Mouse (Mus musculus) lung, embryonic 15.5 days (tissue): ENCODE results near the gene Rnls. TPM values are rescaled to one million over a fixed set of nuclear protein-coding genes. Genes with fewer than 3 reads are reported as not detected.

Experiments
- ATAC-seq: fragments of 200-750 bp; cut with Nextera tagmentation; 2 replicates; pipeline ENCODE4 v1.8.0; 2017; ENCODE audit warnings: moderate number of reproducible peaks, borderline replicate concordance; ENCODE audit not compliant: low FRiP score, low TSS enrichment; ENCODE audit errors: extremely low read depth
- H3K27ac ChIP-seq: fragments of 300-500 bp; sonication (generic); 2 replicates; pipeline ENCODE4 v1.5.1; 2015; ENCODE audit warnings: moderate library complexity, mild to moderate bottlenecking, inconsistent platforms
- H3K27me3 ChIP-seq: fragments of 300-500 bp; sonication (generic); 2 replicates; pipeline ENCODE4 v1.6.1; 2015; ENCODE audit warnings: inconsistent platforms
- H3K36me3 ChIP-seq: fragments of 300-500 bp; sonication (generic); 2 replicates; pipeline ENCODE4 v1.6.1; 2015; ENCODE audit warnings: inconsistent platforms
- H3K4me1 ChIP-seq: fragments of 300-500 bp; sonication (generic); 2 replicates; pipeline ENCODE4 v1.6.1; 2015; ENCODE audit warnings: inconsistent platforms
- H3K4me2 ChIP-seq: fragments of 300-500 bp; sonication (generic); 2 replicates; pipeline ENCODE4 v1.6.1; 2015; ENCODE audit warnings: inconsistent platforms, mild to moderate bottlenecking, moderate library complexity
- H3K4me3 ChIP-seq: fragments of 300-500 bp; sonication (generic); 2 replicates; pipeline ENCODE4 v1.5.1; 2015; ENCODE audit warnings: mild to moderate bottlenecking, inconsistent platforms
- H3K9ac ChIP-seq: fragments of 300-500 bp; sonication (generic); 2 replicates; pipeline ENCODE4 v1.6.1; 2015; ENCODE audit warnings: inconsistent platforms
- H3K9me3 ChIP-seq: fragments of 300-500 bp; sonication (generic); 2 replicates; pipeline ENCODE4 v1.6.1; 2016; ENCODE audit warnings: inconsistent platforms
- WGBS: fragments of 180-500 bp; shearing (Covaris S2); methylation state at CpG from one replicate; pipeline ENCODE4 v1.1.7; 2015; 5-methylcytosine and 5-hydroxymethylcytosine counted together
- microRNA-seq: library from miRNA; unstranded; fragments of <30 nt; microRNA quantifications from one replicate; pipeline ENCODE4, GENCODE M21; 2016
- polyA plus RNA-seq: library from polyadenylated mRNA; unstranded; fragments of >200 nt; fragmentation: Nextera tagmentation; extraction: Ambion mirVana; gene quantifications from 2 replicates; pipeline ENCODE4 v1.2.1, GENCODE M21; 2015

Gene Rnls
- polyA plus RNA-seq, 1 experiment from 2014 or later = 6.5 TPM

GRCm38 (mm10) chr19:33100031-33100430, 292.1 kb downstream of the Rnls start:
- Histone ChIP-seq H3K4me2 (no peak overlapping the region), H3K27me3 (no peaks in the 10 kb centered on the region), H3K27ac (no peak overlapping the region), H3K4me1 (peaks cover 16% of the 10 kb centered on the region), H3K9ac (no peak overlapping the region), H3K9me3 (no peaks in the 10 kb centered on the region), H3K36me3 (no peaks in the 10 kb centered on the region), H3K4me3 (no peak overlapping the region)
- ATAC-seq = no peak
- WGBS = 52% methylated on average over 4 of the region's 4 CpGs

- H3K4me3 ChIP-seq = no peak overlapping the region
- no peaks in the 10 kb centered on the region for H3K27me3 ChIP-seq
- no peak overlapping the region for H3K4me2 ChIP-seq
- H3K27ac ChIP-seq = no peak overlapping the region
- 60% methylated on average over 9 of the region's 9 CpGs for WGBS
- peaks cover 16% of the 10 kb centered on the region for H3K4me1 ChIP-seq
- no peaks in the 10 kb centered on the region for H3K36me3 ChIP-seq
- H3K9ac ChIP-seq = no peak overlapping the region
- ATAC-seq = no peak
- H3K9me3 ChIP-seq = no peaks in the 10 kb centered on the region
Observed at GRCm38 (mm10) chr19:33099201-33099788, 292.8 kb downstream of the Rnls start.

- WGBS = 42% methylated on average over 3 of the region's 3 CpGs
- Histone ChIP-seq H3K9me3 (no peaks in the 10 kb centered on the region), H3K9ac (no peak overlapping the region), H3K4me3 (no peak overlapping the region), H3K4me1 (peaks cover 16% of the 10 kb centered on the region), H3K4me2 (no peak overlapping the region), H3K27ac (no peak overlapping the region), H3K27me3 (no peaks in the 10 kb centered on the region), H3K36me3 (no peaks in the 10 kb centered on the region)
- no peak for ATAC-seq
Observed at GRCm38 (mm10) chr19:33097691-33098090, 294.4 kb downstream of the Rnls start.

- Histone ChIP-seq H3K27ac (no peak overlapping the region), H3K9ac (no peak overlapping the region), H3K4me2 (no peak overlapping the region), H3K9me3 (no peaks in the 10 kb centered on the region), H3K36me3 (no peaks in the 10 kb centered on the region), H3K4me1 (peaks cover 9% of the 10 kb centered on the region), H3K4me3 (no peak overlapping the region), H3K27me3 (no peaks in the 10 kb centered on the region)
- WGBS = 92% methylated on average over 5 of the region's 5 CpGs
- ATAC-seq = no peak
Observed at GRCm38 (mm10) chr19:33096581-33096980, 295.5 kb downstream of the Rnls start.

- Histone ChIP-seq H3K36me3 (no peaks in the 10 kb centered on the region), H3K27ac (no peak overlapping the region), H3K4me3 (no peak overlapping the region), H3K9me3 (no peaks in the 10 kb centered on the region), H3K4me2 (no peak overlapping the region), H3K4me1 (0 out of 2 replicates have a peak, but pooled peaks cover 5% of the 10 kb centered on the region), H3K27me3 (no peaks in the 10 kb centered on the region), H3K9ac (no peak overlapping the region)
- no peak for ATAC-seq
Observed at GRCm38 (mm10) chr19:33092575-33092974, 299.5 kb downstream of the Rnls start.

- Histone ChIP-seq H3K36me3 (no peaks in the 10 kb centered on the region), H3K4me3 (no peak overlapping the region), H3K4me2 (no peak overlapping the region), H3K9ac (no peak overlapping the region), H3K27ac (no peak overlapping the region), H3K27me3 (no peaks in the 10 kb centered on the region), H3K4me1 (0 out of 2 replicates have a peak, but pooled peaks cover 5% of the 10 kb centered on the region), H3K9me3 (no peaks in the 10 kb centered on the region)
- 22% methylated on average over 3 of the region's 3 CpGs for WGBS
- no peak for ATAC-seq
Observed at GRCm38 (mm10) chr19:33091324-33091723, 300.8 kb downstream of the Rnls start.

GRCm38 (mm10) chr19:33088868-33089267, 303.2 kb downstream of the Rnls start:
- H3K4me1 ChIP-seq = 0 out of 2 replicates have a peak, but pooled peaks cover 5% of the 10 kb centered on the region
- 63% methylated on average over 2 of the region's 2 CpGs for WGBS
- no peak for ATAC-seq

GRCm38 (mm10) chr19:33087961-33088360, 304.1 kb downstream of the Rnls start:
- Histone ChIP-seq H3K4me1 (0 out of 2 replicates have a peak, but pooled peaks cover 5% of the 10 kb centered on the region), H3K4me2 (no peak overlapping the region), H3K27ac (no peak overlapping the region), H3K9me3 (no peaks in the 10 kb centered on the region), H3K9ac (no peak overlapping the region), H3K27me3 (no peaks in the 10 kb centered on the region), H3K36me3 (no peaks in the 10 kb centered on the region), H3K4me3 (no peak overlapping the region)
- no peak for ATAC-seq
- 65% methylated on average over 4 of the region's 4 CpGs for WGBS

More at GRCm38 (mm10) chr19:33088868-33089267, 303.2 kb downstream of the Rnls start:
- Histone ChIP-seq H3K36me3 (no peaks in the 10 kb centered on the region), H3K9me3 (no peaks in the 10 kb centered on the region), H3K4me3 (no peak overlapping the region), H3K27ac (no peak overlapping the region), H3K4me2 (no peak overlapping the region), H3K9ac (no peak overlapping the region), H3K27me3 (no peaks in the 10 kb centered on the region)

Small RNAs within 50 kb of the gene (microRNA-seq; reads per million reads assigned to microRNA genes)
- gene Mir3970 = 3.2 reads per million, percentile 14 among the genes with 10 or more reads in this experiment

Other genes starting within 250 kb of the Rnls start
- not detected in 2 replicates for gene Lipo4, start 125.5 kb upstream of the Rnls start, polyA plus RNA-seq
- not detected in 2 replicates for gene Gm8978, start 233.0 kb upstream of the Rnls start, polyA plus RNA-seq